Mouse (Mus musculus) mesoderm, embryonic 11.5 days (tissue): ENCODE measurements around the gene Foxn4.
A peak's percentile ranks its signal among the peaks of the same experiment; 100 is the strongest.

ENCODE experiments used
- DNase-seq: peaks from one replicate; pipeline ENCODE4 v3.0.0-alpha.2; 2012; ENCODE audit warnings: low read depth, low spot score

Foxn4 gene

GRCm38 (mm10) chr5:114279382-114280143 lies 6.0 kb upstream of the Foxn4 start:
- peak; percentile 61 for DNase-seq

GRCm38 (mm10) chr5:114275991-114276390 lies 2.4 kb upstream of the Foxn4 start:
- DNase-seq: no peak

GRCm38 (mm10) chr5:114275339-114275738 lies 1.7 kb upstream of the Foxn4 start:
- no peak for DNase-seq

- peak; percentile 36 for DNase-seq
Observed at GRCm38 (mm10) chr5:114269984-114270383, 3.6 kb downstream of the Foxn4 start.

- DNase-seq: no peak
Observed at GRCm38 (mm10) chr5:114269499-114269898, 4.1 kb downstream of the Foxn4 start.

GRCm38 (mm10) chr5:114268646-114269045 lies 5.0 kb downstream of the Foxn4 start:
- DNase-seq: no peak

GRCm38 (mm10) chr5:114264791-114265190 lies 8.8 kb downstream of the Foxn4 start:
- no peak for DNase-seq

- peak; percentile 57 for DNase-seq
Observed at GRCm38 (mm10) chr5:114264030-114264459, 9.6 kb downstream of the Foxn4 start.

- DNase-seq: no peak
Observed at GRCm38 (mm10) chr5:114261494-114261893, 12.1 kb downstream of the Foxn4 start.

- DNase-seq: no peak
Observed at GRCm38 (mm10) chr5:114259495-114259894, 14.1 kb downstream of the Foxn4 start.

GRCm38 (mm10) chr5:114248174-114248589 lies 25.4 kb downstream of the Foxn4 start:
- peak; percentile 89 for DNase-seq

GRCm38 (mm10) chr5:114246465-114246864 lies 27.1 kb downstream of the Foxn4 start:
- no peak for DNase-seq

- no peak for DNase-seq
Observed at GRCm38 (mm10) chr5:114239737-114240136, 33.9 kb downstream of the Foxn4 start.

GRCm38 (mm10) chr5:114238924-114239323 lies 34.7 kb downstream of the Foxn4 start:
- no peak for DNase-seq

GRCm38 (mm10) chr5:114228901-114229300 lies 44.7 kb downstream of the Foxn4 start:
- no peak for DNase-seq

GRCm38 (mm10) chr5:114226051-114226450 lies 47.6 kb downstream of the Foxn4 start:
- no peak for DNase-seq

GRCm38 (mm10) chr5:114218771-114219170 lies 54.8 kb downstream of the Foxn4 start:
- no peak for DNase-seq

GRCm38 (mm10) chr5:114213183-114213582 lies 60.4 kb downstream of the Foxn4 start:
- DNase-seq: no peak

GRCm38 (mm10) chr5:114206158-114206557 lies 67.4 kb downstream of the Foxn4 start:
- DNase-seq: no peak
